Mouse (Mus musculus): ENCODE measurements around the gene Dynll2. TPM values are rescaled to one million over a fixed set of nuclear protein-coding genes. Genes with fewer than 3 reads are reported as not detected.

The Dynll2 gene
- polyA plus RNA-seq (2015; fragmentation: Nextera tagmentation; extraction: Ambion mirVana) = 66.8 TPM in 2 replicates

- Histone ChIP-seq H3K4me1 (replicated peaks) (peaks cover 44% of the 10 kb centered on the region), H3K36me3 (peaks cover 16% of the 10 kb centered on the region), H3K4me2 (peak within 1 kb of the TSS; percentile 90), H3K27ac (replicated peaks) (peak within 1 kb of the TSS; percentile 96), H3K4me3 (peak within 1 kb of the TSS; percentile 98), H3K9me3 (no peaks in the 10 kb centered on the region), H3K27me3 (no peaks in the 10 kb centered on the region), H3K9ac (peak within 1 kb of the TSS; percentile 99)
- under 1% methylated on average over 90 of the region's 107 CpGs for WGBS
- peak; percentile 95 for ATAC-seq (ENCODE audit: low FRiP score, low read depth)
These were observed at the start of gene Dynll2 for GRCm38 (mm10) chr11:87986831-87987793. Gene Dynll2 (minus strand): TSS chr11:87987533.

GRCm38 (mm10) chr11:88036761-88037251 is 49.5 kb upstream of the Dynll2 start:
- Histone ChIP-seq H3K4me3 (no peak overlapping the region), H3K4me1 (replicated peaks) (no peaks in the 10 kb centered on the region), H3K36me3 (no peaks in the 10 kb centered on the region), H3K27me3 (no peaks in the 10 kb centered on the region), H3K4me2 (no peak overlapping the region), H3K9ac (no peak overlapping the region), H3K9me3 (no peaks in the 10 kb centered on the region), H3K27ac (replicated peaks) (no peak overlapping the region)
- 79% methylated on average over 10 of the region's 10 CpGs for WGBS
- no peak; the same call in 1 of the 2 replicates for ATAC-seq (ENCODE audit: low FRiP score, low read depth)

GRCm38 (mm10) chr11:88035970-88036369 is 48.6 kb upstream of the Dynll2 start:
- no peak overlapping the region for H3K27ac ChIP-seq (replicated peaks)
- H3K9me3 ChIP-seq = no peaks in the 10 kb centered on the region
- H3K4me2 ChIP-seq = no peak overlapping the region
- 76% methylated on average over 7 of the region's 7 CpGs for WGBS
- H3K27me3 ChIP-seq = no peaks in the 10 kb centered on the region
- H3K36me3 ChIP-seq = no peaks in the 10 kb centered on the region
- H3K4me1 ChIP-seq (replicated peaks) = no peaks in the 10 kb centered on the region
- no peak for ATAC-seq (ENCODE audit: low FRiP score, low read depth)
- H3K9ac ChIP-seq = no peak overlapping the region
- H3K4me3 ChIP-seq = no peak overlapping the region

GRCm38 (mm10) chr11:88031753-88032152 is 44.4 kb upstream of the Dynll2 start:
- Histone ChIP-seq H3K4me2 (no peak overlapping the region), H3K27me3 (no peaks in the 10 kb centered on the region), H3K27ac (replicated peaks) (no peak overlapping the region), H3K4me3 (no peak overlapping the region), H3K9me3 (no peaks in the 10 kb centered on the region), H3K9ac (no peak overlapping the region), H3K36me3 (no peaks in the 10 kb centered on the region), H3K4me1 (replicated peaks) (peaks cover 16% of the 10 kb centered on the region)
- WGBS = 86% methylated on average over 5 of the region's 5 CpGs
- no peak for ATAC-seq (ENCODE audit: low FRiP score, low read depth)

- H3K9me3 ChIP-seq = no peaks in the 10 kb centered on the region
- no peaks in the 10 kb centered on the region for H3K36me3 ChIP-seq
- peaks cover 16% of the 10 kb centered on the region for H3K4me1 ChIP-seq (replicated peaks)
- 90% methylated on average over 2 of the region's 2 CpGs for WGBS
- no peak overlapping the region for H3K27ac ChIP-seq (replicated peaks)
- no peaks in the 10 kb centered on the region for H3K27me3 ChIP-seq
- ATAC-seq (ENCODE audit: low FRiP score, low read depth) = no peak
- no peak overlapping the region for H3K4me2 ChIP-seq
- no peak overlapping the region for H3K4me3 ChIP-seq
- H3K9ac ChIP-seq = no peak overlapping the region
These were observed 43.5 kb upstream of the Dynll2 start for GRCm38 (mm10) chr11:88030836-88031235.

GRCm38 (mm10) chr11:88030219-88030618 is 42.9 kb upstream of the Dynll2 start:
- no peaks in the 10 kb centered on the region for H3K27me3 ChIP-seq
- no peak overlapping the region for H3K4me3 ChIP-seq
- WGBS = 95% methylated on average over 7 of the region's 7 CpGs
- no peak overlapping the region for H3K27ac ChIP-seq (replicated peaks)
- H3K4me1 ChIP-seq (replicated peaks) = peaks cover 16% of the 10 kb centered on the region
- H3K4me2 ChIP-seq = no peak overlapping the region
- H3K9ac ChIP-seq = no peak overlapping the region
- no peaks in the 10 kb centered on the region for H3K36me3 ChIP-seq
- no peak for ATAC-seq (ENCODE audit: low FRiP score, low read depth)
- no peaks in the 10 kb centered on the region for H3K9me3 ChIP-seq

GRCm38 (mm10) chr11:88028193-88028684 is 40.9 kb upstream of the Dynll2 start:
- 0 out of 2 replicates have a peak overlapping the region, but pooled peaks have one; percentile 14 for H3K27ac ChIP-seq (replicated peaks)
- WGBS = 3% methylated on average over 16 of the region's 16 CpGs

GRCm38 (mm10) chr11:88027391-88028035 is 40.2 kb upstream of the Dynll2 start:
- Histone ChIP-seq H3K27me3 (no peaks in the 10 kb centered on the region), H3K9ac (no peak overlapping the region)
- WGBS = 32% methylated on average over 9 of the region's 9 CpGs

More at GRCm38 (mm10) chr11:88028193-88028684, 40.9 kb upstream of the Dynll2 start:
- H3K27me3 ChIP-seq = no peaks in the 10 kb centered on the region
- no peak overlapping the region for H3K4me3 ChIP-seq
- 0 out of 2 replicates have a peak, but pooled peaks have one; percentile 30 for ATAC-seq (ENCODE audit: low FRiP score, low read depth)
- H3K4me1 ChIP-seq (replicated peaks) = peaks cover 16% of the 10 kb centered on the region
- no peaks in the 10 kb centered on the region for H3K9me3 ChIP-seq
- H3K36me3 ChIP-seq = no peaks in the 10 kb centered on the region
- no peak overlapping the region for H3K9ac ChIP-seq
- H3K4me2 ChIP-seq = no peak overlapping the region

GRCm38 (mm10) chr11:88023933-88024332 is 36.6 kb upstream of the Dynll2 start:
- Histone ChIP-seq H3K36me3 (no peaks in the 10 kb centered on the region), H3K9ac (no peak overlapping the region), H3K27ac (replicated peaks) (no peak overlapping the region), H3K4me1 (replicated peaks) (peaks cover 16% of the 10 kb centered on the region), H3K4me3 (no peak overlapping the region), H3K4me2 (no peak overlapping the region), H3K27me3 (no peaks in the 10 kb centered on the region), H3K9me3 (no peaks in the 10 kb centered on the region)
- no peak for ATAC-seq (ENCODE audit: low FRiP score, low read depth)
- WGBS = 88% methylated on average over 2 of the region's 2 CpGs

More at GRCm38 (mm10) chr11:88027391-88028035, 40.2 kb upstream of the Dynll2 start:
- H3K27ac ChIP-seq (replicated peaks) = no peak overlapping the region; the same call in 1 of the 2 replicates
- no peaks in the 10 kb centered on the region for H3K36me3 ChIP-seq
- H3K4me1 ChIP-seq (replicated peaks) = peaks cover 16% of the 10 kb centered on the region
- no peaks in the 10 kb centered on the region for H3K9me3 ChIP-seq
- H3K4me3 ChIP-seq = no peak overlapping the region
- no peak; the same call in 1 of the 2 replicates for ATAC-seq (ENCODE audit: low FRiP score, low read depth)
- no peak overlapping the region for H3K4me2 ChIP-seq

GRCm38 (mm10) chr11:88015795-88016194 is 28.5 kb upstream of the Dynll2 start:
- whole genome bisulfite sequencing = 87% methylated on average over 6 of the region's 6 CpGs
- Histone ChIP-seq H3K4me3 (no peak overlapping the region), H3K4me2 (no peak overlapping the region), H3K4me1 (replicated peaks) (no peaks in the 10 kb centered on the region), H3K9me3 (no peaks in the 10 kb centered on the region), H3K27ac (replicated peaks) (no peak overlapping the region), H3K27me3 (no peaks in the 10 kb centered on the region), H3K9ac (no peak overlapping the region), H3K36me3 (no peaks in the 10 kb centered on the region)
- ATAC-seq (ENCODE audit: low FRiP score, low read depth) = no peak

- H3K4me1 ChIP-seq (replicated peaks) = peaks cover 1% of the 10 kb centered on the region
- no peak overlapping the region for H3K27ac ChIP-seq (replicated peaks)
- no peaks in the 10 kb centered on the region for H3K27me3 ChIP-seq
- no peaks in the 10 kb centered on the region for H3K9me3 ChIP-seq
- ATAC-seq (ENCODE audit: low FRiP score, low read depth) = no peak
- no peak overlapping the region for H3K4me2 ChIP-seq
- WGBS = 82% methylated on average over 11 of the region's 11 CpGs
- H3K9ac ChIP-seq = no peak overlapping the region
- no peak overlapping the region for H3K4me3 ChIP-seq
- no peaks in the 10 kb centered on the region for H3K36me3 ChIP-seq
These were observed 27.8 kb upstream of the Dynll2 start for GRCm38 (mm10) chr11:88015161-88015560.

- ATAC-seq (ENCODE audit: low FRiP score, low read depth) = no peak
- 93% methylated on average over 10 of the region's 10 CpGs for WGBS
- H3K27me3 ChIP-seq = no peaks in the 10 kb centered on the region
- no peaks in the 10 kb centered on the region for H3K9me3 ChIP-seq
- no peak overlapping the region for H3K27ac ChIP-seq (replicated peaks)
- H3K4me2 ChIP-seq = no peak overlapping the region
- H3K4me1 ChIP-seq (replicated peaks) = peaks cover 11% of the 10 kb centered on the region
- no peaks in the 10 kb centered on the region for H3K36me3 ChIP-seq
- no peak overlapping the region for H3K9ac ChIP-seq
- H3K4me3 ChIP-seq = no peak overlapping the region
These were observed 26.3 kb upstream of the Dynll2 start for GRCm38 (mm10) chr11:88013632-88014031.

All from hindbrain, embryonic 15.5 days (tissue).